Mouse (Mus musculus): ENCODE results near the gene Shd. TPM values are rescaled to one million over a fixed set of nuclear protein-coding genes. Genes with fewer than 3 reads are reported as not detected.

The Shd gene
- total and polyA plus RNA-seq, 3 experiments, result 0.31 to 0.89 TPM; not detected in 1

DNA sequence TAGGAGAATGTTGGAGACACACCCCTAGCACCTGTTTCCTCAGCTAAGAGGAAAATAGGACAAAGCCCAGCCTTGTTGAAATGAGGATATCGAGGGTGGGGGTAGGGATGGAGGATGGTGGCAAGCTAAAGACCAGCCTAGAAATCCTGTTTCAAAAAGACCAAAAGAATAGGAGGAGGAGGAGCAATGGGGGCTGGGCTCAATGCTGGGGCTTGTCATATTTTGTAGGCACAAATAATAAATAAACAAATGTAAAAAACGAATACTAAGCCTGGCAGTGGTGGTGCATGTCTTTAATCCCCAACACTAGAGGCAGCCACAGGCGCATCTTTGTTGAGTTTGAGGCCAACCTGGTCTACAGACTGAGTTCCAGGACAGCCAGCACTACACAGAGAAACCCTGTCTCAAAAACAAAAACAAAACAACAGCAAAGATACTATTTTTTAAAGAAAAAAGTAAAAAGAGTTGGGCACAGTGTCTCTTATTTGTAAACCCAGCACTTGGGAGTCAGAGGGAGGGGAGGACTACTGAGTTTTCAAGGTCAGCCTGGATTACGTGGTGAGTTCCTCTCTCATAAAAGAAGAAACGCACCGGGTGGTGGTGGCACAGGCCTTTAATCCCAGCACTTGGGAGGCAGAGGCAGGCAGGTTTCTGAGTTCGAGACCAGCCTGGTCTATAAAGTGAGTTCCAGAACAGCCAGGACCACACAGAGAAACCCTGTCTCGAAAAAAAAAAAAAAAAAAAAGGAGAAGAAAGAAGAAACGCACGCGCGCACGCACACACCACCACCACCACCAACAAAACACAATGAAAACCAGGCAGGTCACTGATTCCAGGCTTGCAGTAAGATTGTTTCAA lies 12.3 kb upstream of the Shd start:
- TF ChIP-seq SMC3 (IDR thresholded peaks at IDR 0.05; ENCODE audit: low read depth, low read length), result no peak
- TF ChIP-seq NRF1 (IDR thresholded peaks at IDR 0.05; ENCODE audit: insufficient read depth, low read depth, low read length, poor library complexity, severe bottlenecking), result 0 out of 2 replicates have a peak, but pooled peaks have one; percentile 11
- TF ChIP-seq ZNF384 (IDR thresholded peaks at IDR 0.05; ENCODE audit: low read depth, low read length), result peak; percentile 83
- H3K4me1 ChIP-seq (ENCODE audit: control insufficient read depth in 1 of 2, insufficient read depth in 2 of 2, low read length in 2 of 2), result peaks cover 6 to 15% of the 10 kb centered on the region in 2 experiments; a peak in 3 of 4 replicates

GRCm38 (mm10) chr17:55958584-55958886 lies 11.7 kb upstream of the Shd start:
- peak overlapping the region; percentile 70 for H3K27ac ChIP-seq (ENCODE audit: control insufficient read depth, low read depth, low read length)
- no peak for TF ChIP-seq NELFE (IDR thresholded peaks at IDR 0.05; ENCODE audit: low read depth, low read length)
- no peak for DNase-seq (ENCODE audit: low read depth, low spot score)
- H3K27me3 ChIP-seq (ENCODE audit: control insufficient read depth in 1 of 2, insufficient read depth in 2 of 2, low read length in 2 of 2), result no peaks in the 10 kb centered on the region
- H3K4me3 ChIP-seq (ENCODE audit: control insufficient read depth in 1 of 2, insufficient read depth in 1 of 2, low read depth in 2 of 2, low read length in 2 of 2), result peak overlapping the region; percentile 74 to 93
- H3K9me3 ChIP-seq (replicated peaks; ENCODE audit: insufficient read depth, low read length), result no peaks in the 10 kb centered on the region
- peaks cover 6 to 15% of the 10 kb centered on the region in 2 experiments; a peak in 3 of 4 replicates for H3K4me1 ChIP-seq (ENCODE audit: control insufficient read depth in 1 of 2, insufficient read depth in 2 of 2, low read length in 2 of 2)
- H3K36me3 ChIP-seq (ENCODE audit: control insufficient read depth in 1 of 2, insufficient read depth in 2 of 2, low read length in 2 of 2), result peaks cover 0 to 5% of the 10 kb centered on the region in 2 experiments; a peak in 1 of 4 replicates
- H3K9ac ChIP-seq (ENCODE audit: control insufficient read depth, low read depth, low read length, poor library complexity, severe bottlenecking), result peak overlapping the region; percentile 59
- peaks cover 10% of the 10 kb centered on the region for H3K79me2 ChIP-seq (ENCODE audit: control insufficient read depth, insufficient read depth, low read length, poor library complexity)

More for the DNA sequence above, 12.3 kb upstream of the Shd start:
- peak; percentile 50 for DNase-seq (ENCODE audit: low read depth, low spot score)
- Histone ChIP-seq H3K9ac (ENCODE audit: control insufficient read depth, low read depth, low read length, poor library complexity, severe bottlenecking) (peak overlapping the region; percentile 59), H3K79me2 (ENCODE audit: control insufficient read depth, insufficient read depth, low read length, poor library complexity) (peaks cover 10% of the 10 kb centered on the region), H3K27me3 (ENCODE audit: control insufficient read depth in 1 of 2, insufficient read depth in 2 of 2, low read length in 2 of 2) (no peaks in the 10 kb centered on the region; a peak in 1 of 4 replicates), H3K27ac (ENCODE audit: control insufficient read depth, low read depth, low read length) (peak overlapping the region; percentile 70), H3K36me3 (ENCODE audit: control insufficient read depth in 1 of 2, insufficient read depth in 2 of 2, low read length in 2 of 2) (peaks cover 0 to 5% of the 10 kb centered on the region in 2 experiments; a peak in 1 of 4 replicates), H3K9me3 (replicated peaks; ENCODE audit: insufficient read depth, low read length) (no peaks in the 10 kb centered on the region), H3K4me3 (ENCODE audit: control insufficient read depth in 1 of 2, insufficient read depth in 1 of 2, low read depth in 2 of 2, low read length in 2 of 2) (peak overlapping the region; percentile 74 to 93)

GRCm38 (mm10) chr17:55958918-55959728 lies 11.1 kb upstream of the Shd start, which contains the start of gene Yju2:
Gene Yju2 (plus strand): TSS chr17:55959099.
- Histone ChIP-seq H3K27ac (ENCODE audit: control insufficient read depth, low read depth, low read length) (peak within 1 kb of the TSS; percentile 96), H3K79me2 (ENCODE audit: control insufficient read depth, insufficient read depth, low read length, poor library complexity) (peaks cover 10% of the 10 kb centered on the region), H3K9ac (ENCODE audit: control insufficient read depth, low read depth, low read length, poor library complexity, severe bottlenecking) (peak within 1 kb of the TSS; percentile 93), H3K9me3 (replicated peaks; ENCODE audit: insufficient read depth, low read length) (no peaks in the 10 kb centered on the region), H3K36me3 (ENCODE audit: control insufficient read depth in 1 of 2, insufficient read depth in 2 of 2, low read length in 2 of 2) (peaks cover 0 to 5% of the 10 kb centered on the region in 2 experiments; a peak in 1 of 4 replicates), H3K4me3 (ENCODE audit: control insufficient read depth in 1 of 2, insufficient read depth in 1 of 2, low read depth in 2 of 2, low read length in 2 of 2) (peak within 1 kb of the TSS; percentile 79 to 93), H3K27me3 (ENCODE audit: control insufficient read depth in 1 of 2, insufficient read depth in 2 of 2, low read length in 2 of 2) (no peaks in the 10 kb centered on the region), H3K4me1 (ENCODE audit: control insufficient read depth in 1 of 2, insufficient read depth in 2 of 2, low read length in 2 of 2) (peaks cover 6 to 15% of the 10 kb centered on the region in 2 experiments; a peak in 3 of 4 replicates)
- DNase-seq (ENCODE audit: low read depth, low spot score), result peak; percentile 98
- peak; percentile 63 for TF ChIP-seq POLR2AphosphoS2 (IDR thresholded peaks at IDR 0.05; ENCODE audit: low read length)
- peak; percentile 96 for TF ChIP-seq TBP (IDR thresholded peaks at IDR 0.05; ENCODE audit: low read depth, low read length)
- no peak for TF ChIP-seq UBTF (IDR thresholded peaks at IDR 0.05; ENCODE audit: borderline replicate concordance, insufficient read depth, low read depth, low read length)
- TF ChIP-seq MAX (IDR thresholded peaks at IDR 0.05; ENCODE audit: low read length), result peak; percentile 62; the same call in 1 of the 2 replicates
- no peak for TF ChIP-seq ZC3H11A (IDR thresholded peaks at IDR 0.05; ENCODE audit: low read depth, low read length)
- 0 out of 2 replicates have a peak, but pooled peaks have one; percentile 53 for TF ChIP-seq CHD1 (IDR thresholded peaks at IDR 0.05; ENCODE audit: low read depth, low read length)
- peak; percentile 72; the same call in 1 of the 2 replicates for TF ChIP-seq JUND (IDR thresholded peaks at IDR 0.05; ENCODE audit: low read depth, low read length)
- peak; percentile 92 for TF ChIP-seq MYC (IDR thresholded peaks at IDR 0.05; ENCODE audit: low read depth, low read length)
- TF ChIP-seq BHLHE40 (IDR thresholded peaks at IDR 0.05; ENCODE audit: borderline replicate concordance, low read depth, low read length), result no peak
- no peak for TF ChIP-seq EP300 (IDR thresholded peaks at IDR 0.05; ENCODE audit: low read depth in 1 of 2, low read length in 2 of 2)
- no peak for TF ChIP-seq MYB (IDR thresholded peaks at IDR 0.05; ENCODE audit: low read depth, low read length)
- TF ChIP-seq POLR2AphosphoS5 (IDR thresholded peaks at IDR 0.05; ENCODE audit: borderline replicate concordance, low read depth, low read length), result no peak; the same call in 1 of the 2 replicates
- peak; percentile 47 to 93; a peak in 3 of 4 replicates for TF ChIP-seq POLR2A (IDR thresholded peaks at IDR 0.05; ENCODE audit: control insufficient read depth in 1 of 2, insufficient read depth in 1 of 2, low read depth in 1 of 2, low read length in 2 of 2, poor library complexity in 1 of 2)
- no peak for TF ChIP-seq ZNF384 (IDR thresholded peaks at IDR 0.05; ENCODE audit: low read depth, low read length)
- TF ChIP-seq NRF1 (IDR thresholded peaks at IDR 0.05; ENCODE audit: insufficient read depth, low read depth, low read length, poor library complexity, severe bottlenecking), result peak; percentile 75
- TF ChIP-seq ELF1 (IDR thresholded peaks at IDR 0.05; ENCODE audit: low read depth, low read length), result peak; percentile 83
- TF ChIP-seq RCOR1 (IDR thresholded peaks at IDR 0.05; ENCODE audit: low read depth, low read length), result no peak; the same call in 1 of the 2 replicates
- no peak; the same call in 1 of the 2 replicates for TF ChIP-seq KAT2A (conservative IDR thresholded peaks at IDR 0.05; ENCODE audit: low read depth, low read length)
- peak; percentile 81 for TF ChIP-seq TCF12 (IDR thresholded peaks at IDR 0.05; ENCODE audit: low read depth, low read length)
